Mouse (Mus musculus): ENCODE results near the gene Gm37240.

DNA sequence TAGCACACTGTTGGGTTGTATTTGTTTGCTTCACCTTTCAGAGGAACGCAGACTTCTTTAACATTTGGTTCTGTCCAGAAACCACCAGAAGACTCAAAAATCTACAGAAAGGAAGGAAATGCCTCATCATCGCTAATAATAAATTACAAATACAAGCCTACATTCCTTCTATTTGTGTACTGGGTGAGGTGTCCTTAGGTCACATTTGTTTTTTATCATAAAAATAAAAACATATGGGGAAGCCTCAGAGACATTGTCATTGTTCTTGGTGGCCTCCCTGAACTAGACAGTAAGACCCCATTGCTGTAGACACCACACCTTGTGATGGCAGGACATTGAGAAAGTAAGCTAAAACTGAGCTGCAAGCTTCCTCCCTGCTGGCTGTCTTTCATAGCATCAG lies 70.1 kb downstream of the Gm37240 start, which contains the start of gene Fam160a1:
- TF ChIP-seq ZC3H11A (IDR thresholded peaks at IDR 0.05; ENCODE audit: borderline replicate concordance, low read depth, low read length) (no peak), MAFK (IDR thresholded peaks at IDR 0.05; ENCODE audit: insufficient read depth, low read depth, low read length) (no peak), ZNF384 (IDR thresholded peaks at IDR 0.05; ENCODE audit: low read depth, low read length) (no peak), CHD2 (IDR thresholded peaks at IDR 0.05; ENCODE audit: low read depth, low read length) (no peak), HCFC1 (IDR thresholded peaks at IDR 0.05; ENCODE audit: borderline replicate concordance, insufficient read depth, low read length) (no peak)

Measured in ES-E14 (cell line).